Mouse (Mus musculus) cortical plate, adult 2 months (tissue): ENCODE results near the gene Pgrmc2. TPM values are rescaled to one million over a fixed set of nuclear protein-coding genes. Genes with fewer than 3 reads are reported as not detected.
A peak's percentile ranks its signal among the peaks of the same experiment; 100 is the strongest.

Source experiments
- H3K27ac ChIP-seq: fragments of 200-500 bp; 2 replicates; pipeline ENCODE4 v1.5.1; 2012; ENCODE audit warnings: low read length, control low read depth, inconsistent platforms; ENCODE audit not compliant: insufficient read depth
- H3K4me1 ChIP-seq: fragments of 200-500 bp; 2 replicates; pipeline ENCODE4 v1.6.1; 2011; ENCODE audit warnings: low read length; ENCODE audit not compliant: control insufficient read depth, insufficient read depth
- H3K4me3 ChIP-seq: fragments of 200-500 bp; 2 replicates; pipeline ENCODE4 v1.5.1; 2011; ENCODE audit warnings: mild to moderate bottlenecking, low read length, control low read depth; ENCODE audit not compliant: insufficient read depth
- CTCF ChIP-seq: fragments of 200-500 bp; IDR thresholded peaks from 2 replicates; pipeline ENCODE4 v1.5.1; 2011; ENCODE audit warnings: mild to moderate bottlenecking, control low read depth, low read length; ENCODE audit not compliant: insufficient read depth; ENCODE audit errors: extremely low read depth
- POLR2A ChIP-seq: fragments of 200-500 bp; IDR thresholded peaks from 2 replicates; pipeline ENCODE4 v1.6.1; 2011; ENCODE audit warnings: mild to moderate bottlenecking, low read length, control low read depth; ENCODE audit not compliant: insufficient read depth; ENCODE audit errors: extremely low read depth
- polyA plus RNA-seq: library from polyadenylated mRNA; depleted of rRNA; stranded (reverse); fragments of >200 nt; gene quantifications from 2 replicates; pipeline ENCODE4 v1.2.3, GENCODE M21; 2012; rRNA removed

The Pgrmc2 gene
- polyA plus RNA-seq, 1 experiment = 43.8 TPM

- no peak overlapping the region for H3K27ac ChIP-seq
- H3K4me3 ChIP-seq = no peak overlapping the region
- TF ChIP-seq CTCF (no peak), POLR2A (no peak)
- H3K4me1 ChIP-seq = no peaks in the 10 kb centered on the region
These were observed 39.0 kb downstream of the Pgrmc2 start for GRCm38 (mm10) chr3:41043756-41044354.

- Histone ChIP-seq H3K4me1 (no peaks in the 10 kb centered on the region), H3K27ac (no peak overlapping the region), H3K4me3 (no peak overlapping the region)
- no peak for TF ChIP-seq POLR2A
- TF ChIP-seq CTCF = peak; percentile 42
These were observed 40.5 kb downstream of the Pgrmc2 start for GRCm38 (mm10) chr3:41042195-41042938.

GRCm38 (mm10) chr3:41041241-41041640 lies 41.6 kb downstream of the Pgrmc2 start:
- Histone ChIP-seq H3K4me1 (no peaks in the 10 kb centered on the region), H3K4me3 (no peak overlapping the region), H3K27ac (no peak overlapping the region)
- TF ChIP-seq CTCF (no peak), POLR2A (no peak)

GRCm38 (mm10) chr3:41038297-41038916 lies 44.4 kb downstream of the Pgrmc2 start:
- H3K4me3 ChIP-seq = no peak overlapping the region
- H3K27ac ChIP-seq = no peak overlapping the region
- TF ChIP-seq POLR2A = no peak
- no peak for TF ChIP-seq CTCF
- no peaks in the 10 kb centered on the region for H3K4me1 ChIP-seq

- H3K4me1 ChIP-seq = no peaks in the 10 kb centered on the region
- no peak for TF ChIP-seq CTCF
- no peak for TF ChIP-seq POLR2A
These were observed 51.3 kb downstream of the Pgrmc2 start for GRCm38 (mm10) chr3:41031286-41032210.

GRCm38 (mm10) chr3:41030705-41031104 lies 52.1 kb downstream of the Pgrmc2 start:
- Histone ChIP-seq H3K27ac (no peak overlapping the region), H3K4me3 (no peak overlapping the region), H3K4me1 (no peaks in the 10 kb centered on the region)
- TF ChIP-seq POLR2A (no peak), CTCF (no peak)

More at GRCm38 (mm10) chr3:41031286-41032210, 51.3 kb downstream of the Pgrmc2 start:
- no peak overlapping the region for H3K4me3 ChIP-seq
- H3K27ac ChIP-seq = no peak overlapping the region

- Histone ChIP-seq H3K27ac (no peak overlapping the region), H3K4me3 (no peak overlapping the region), H3K4me1 (peaks cover 1% of the 10 kb centered on the region; the same call in 1 of the 2 replicates)
- TF ChIP-seq POLR2A (no peak), CTCF (no peak)
These were observed 60.9 kb downstream of the Pgrmc2 start for GRCm38 (mm10) chr3:41021980-41022379.

GRCm38 (mm10) chr3:41020687-41021086 lies 62.2 kb downstream of the Pgrmc2 start:
- no peak for TF ChIP-seq POLR2A
- TF ChIP-seq CTCF = no peak
- Histone ChIP-seq H3K4me3 (no peak overlapping the region), H3K4me1 (peaks cover 1% of the 10 kb centered on the region; the same call in 1 of the 2 replicates), H3K27ac (no peak overlapping the region)

- no peak overlapping the region for H3K27ac ChIP-seq
- H3K4me1 ChIP-seq = peaks cover 1% of the 10 kb centered on the region; the same call in 1 of the 2 replicates
- no peak overlapping the region for H3K4me3 ChIP-seq
- no peak for TF ChIP-seq POLR2A
- no peak for TF ChIP-seq CTCF
These were observed 64.7 kb downstream of the Pgrmc2 start for GRCm38 (mm10) chr3:41018022-41018608.

Other genes with a start within 250 kb of the Pgrmc2 start
- 10.1 and 12.4 TPM in 2 replicates for gene Mfsd8, start 236.2 kb downstream of the Pgrmc2 start, polyA plus RNA-seq
- gene Abhd18, start 236.1 kb downstream of the Pgrmc2 start, polyA plus RNA-seq = 19.4 and 20.2 TPM in 2 replicates
- gene 1700034I23Rik, start 180.5 kb downstream of the Pgrmc2 start, polyA plus RNA-seq = 0.06 and 0.11 TPM in 2 replicates
- 21.8 and 23.0 TPM in 2 replicates for gene Larp1b, start 133.2 kb downstream of the Pgrmc2 start, polyA plus RNA-seq